Mouse (Mus musculus): Measurements from ENCODE around the gene 1700029H14Rik. TPM values are rescaled to one million over a fixed set of nuclear protein-coding genes. Genes with fewer than 3 reads are reported as not detected.

1700029H14Rik gene
- polyA plus RNA-seq, 1 experiment from 2014 or later: not detected

- no peak for ATAC-seq (ENCODE audit: insufficient number of reproducible peaks, low FRiP score, low TSS enrichment, low read depth)
- Histone ChIP-seq H3K9ac (no peak overlapping the region), H3K4me1 (peaks cover 28% of the 10 kb centered on the region), H3K36me3 (no peaks in the 10 kb centered on the region), H3K4me2 (no peak overlapping the region), H3K27me3 (no peaks in the 10 kb centered on the region; the same call in 1 of the 2 replicates), H3K27ac (no peak overlapping the region), H3K4me3 (no peak overlapping the region), H3K9me3 (no peaks in the 10 kb centered on the region)
- WGBS: 81% methylated on average over 9 of the region's 9 CpGs
These were observed 42.8 kb downstream of the 1700029H14Rik start for GRCm38 (mm10) chr8:13519503-13519902.

- H3K36me3 ChIP-seq: no peaks in the 10 kb centered on the region
- peak overlapping the region; percentile 52 for H3K27ac ChIP-seq
- peak; percentile 45; the same call in 1 of the 2 replicates for ATAC-seq (ENCODE audit: insufficient number of reproducible peaks, low FRiP score, low TSS enrichment, low read depth)
- H3K4me2 ChIP-seq: no peak overlapping the region
- H3K9ac ChIP-seq: no peak overlapping the region
- no peaks in the 10 kb centered on the region; the same call in 1 of the 2 replicates for H3K27me3 ChIP-seq
- no peaks in the 10 kb centered on the region for H3K9me3 ChIP-seq
- H3K4me1 ChIP-seq: peaks cover 28% of the 10 kb centered on the region
- 78% methylated on average over 6 of the region's 6 CpGs for WGBS
- H3K4me3 ChIP-seq: no peak overlapping the region
These were observed 44.9 kb downstream of the 1700029H14Rik start for GRCm38 (mm10) chr8:13517284-13517781.

DNA sequence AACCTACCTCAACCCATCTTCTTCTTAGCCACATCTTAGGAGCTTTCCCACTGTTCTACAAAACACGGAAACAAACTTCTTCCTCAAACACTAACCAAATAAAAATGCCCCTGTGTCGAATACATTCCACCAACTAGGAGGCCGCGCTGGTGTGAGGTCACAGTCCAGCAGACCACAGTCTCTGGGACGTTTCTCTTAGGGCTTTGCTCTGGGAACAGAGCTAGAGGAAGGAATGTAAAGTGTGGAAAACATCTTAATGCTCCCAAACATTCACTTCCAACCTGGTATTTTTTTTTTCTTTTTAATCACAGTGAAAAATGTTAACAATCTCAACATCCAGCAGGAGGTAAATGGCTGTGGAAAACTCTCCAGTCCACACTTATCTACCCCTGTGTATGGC lies 45.5 kb downstream of the 1700029H14Rik start:
- H3K4me3 ChIP-seq: no peak overlapping the region
- H3K9me3 ChIP-seq: no peaks in the 10 kb centered on the region
- no peak overlapping the region for H3K4me2 ChIP-seq
- no peak overlapping the region for H3K9ac ChIP-seq
- WGBS: 60% methylated on average over 5 of the region's 5 CpGs
- no peaks in the 10 kb centered on the region for H3K36me3 ChIP-seq
- peaks cover 28% of the 10 kb centered on the region for H3K4me1 ChIP-seq
- no peak for ATAC-seq (ENCODE audit: insufficient number of reproducible peaks, low FRiP score, low TSS enrichment, low read depth)
- H3K27me3 ChIP-seq: no peaks in the 10 kb centered on the region
- H3K27ac ChIP-seq: peak overlapping the region; percentile 63

DNA sequence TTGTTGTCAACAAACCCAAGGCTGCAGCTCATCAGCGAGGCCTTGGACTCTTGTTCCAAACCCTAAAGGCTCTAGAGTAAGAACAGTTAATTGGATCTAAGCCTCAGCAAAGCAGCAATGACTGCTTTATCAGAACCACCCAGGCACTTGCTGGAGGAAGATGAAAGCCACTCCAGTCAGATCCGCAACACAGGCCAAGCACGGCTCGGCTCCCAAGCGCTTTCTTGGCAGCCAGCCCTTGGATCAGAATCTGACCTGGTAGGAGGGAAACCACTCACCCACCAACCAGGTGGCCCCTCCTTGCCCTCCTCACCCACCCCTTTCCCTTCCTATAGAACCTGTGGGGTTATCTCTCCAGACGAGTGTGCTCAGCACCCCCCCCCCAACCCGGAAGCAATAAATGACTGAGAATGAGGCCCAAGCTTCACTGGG lies 46.2 kb downstream of the 1700029H14Rik start:
- Histone ChIP-seq H3K4me1 (peaks cover 22% of the 10 kb centered on the region), H3K9me3 (no peaks in the 10 kb centered on the region), H3K4me2 (no peak overlapping the region), H3K4me3 (no peak overlapping the region), H3K27me3 (no peaks in the 10 kb centered on the region), H3K36me3 (no peaks in the 10 kb centered on the region), H3K9ac (no peak overlapping the region), H3K27ac (peak overlapping the region; percentile 63)
- ATAC-seq (ENCODE audit: insufficient number of reproducible peaks, low FRiP score, low TSS enrichment, low read depth): peak; percentile 47; the same call in 1 of the 2 replicates
- 48% methylated on average over 7 of the region's 7 CpGs for WGBS

GRCm38 (mm10) chr8:13513556-13514370 lies 48.5 kb downstream of the 1700029H14Rik start:
- Histone ChIP-seq H3K27ac (no peak overlapping the region), H3K27me3 (no peaks in the 10 kb centered on the region), H3K36me3 (no peaks in the 10 kb centered on the region), H3K4me2 (no peak overlapping the region), H3K4me3 (no peak overlapping the region), H3K4me1 (peaks cover 19% of the 10 kb centered on the region), H3K9ac (no peak overlapping the region), H3K9me3 (no peaks in the 10 kb centered on the region)
- ATAC-seq (ENCODE audit: insufficient number of reproducible peaks, low FRiP score, low TSS enrichment, low read depth): no peak
- 81% methylated on average over 5 of the region's 5 CpGs for WGBS

DNA sequence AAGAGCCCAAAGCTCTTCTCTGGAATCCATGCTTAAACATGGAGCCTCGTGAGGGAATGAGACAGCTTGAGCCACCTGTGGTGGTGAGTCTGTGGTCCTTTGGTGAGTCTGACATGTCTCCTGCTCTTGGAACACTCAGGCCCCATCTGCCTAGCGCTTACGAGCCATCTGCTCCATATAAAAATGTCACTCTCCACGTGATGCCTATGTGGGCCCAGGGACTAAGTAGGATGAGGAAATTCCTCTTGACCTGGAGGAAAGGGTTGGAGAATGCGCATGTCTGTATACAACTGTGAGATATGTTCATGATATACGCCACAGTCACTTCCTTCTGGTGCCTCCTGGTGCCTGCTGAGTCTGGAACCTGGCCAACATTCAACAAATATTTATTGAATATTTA lies 49.6 kb downstream of the 1700029H14Rik start:
- ATAC-seq (ENCODE audit: insufficient number of reproducible peaks, low FRiP score, low TSS enrichment, low read depth): no peak
- Histone ChIP-seq H3K27ac (no peak overlapping the region), H3K4me1 (peaks cover 19% of the 10 kb centered on the region), H3K27me3 (no peaks in the 10 kb centered on the region), H3K4me3 (no peak overlapping the region), H3K36me3 (no peaks in the 10 kb centered on the region), H3K9ac (no peak overlapping the region), H3K4me2 (no peak overlapping the region), H3K9me3 (no peaks in the 10 kb centered on the region)
- WGBS: 48% methylated on average over 6 of the region's 6 CpGs

DNA sequence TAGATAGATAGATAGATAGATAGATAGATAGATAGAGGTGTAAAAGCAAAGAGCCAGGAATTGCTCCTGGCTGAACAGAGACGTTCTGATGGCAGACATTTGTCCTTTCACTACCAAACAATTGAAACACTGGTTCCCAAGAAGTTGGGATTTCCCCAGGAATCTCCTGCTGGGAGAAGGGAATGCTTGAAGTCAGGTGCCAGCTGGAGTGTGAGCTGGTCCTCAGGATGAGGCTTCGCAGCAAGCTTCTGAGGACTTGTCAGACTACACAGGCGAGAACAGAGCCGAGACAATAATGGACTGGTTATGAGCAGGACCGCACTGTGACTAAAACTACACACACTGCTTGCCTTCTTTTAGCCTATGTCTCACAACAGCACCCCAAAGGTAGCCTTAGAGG lies 50.2 kb downstream of the 1700029H14Rik start:
- 74% methylated on average over 5 of the region's 5 CpGs for WGBS
- Histone ChIP-seq H3K9ac (no peak overlapping the region), H3K36me3 (no peaks in the 10 kb centered on the region), H3K27ac (no peak overlapping the region), H3K9me3 (no peaks in the 10 kb centered on the region), H3K4me2 (no peak overlapping the region), H3K4me3 (no peak overlapping the region), H3K27me3 (no peaks in the 10 kb centered on the region), H3K4me1 (peaks cover 15% of the 10 kb centered on the region)
- no peak for ATAC-seq (ENCODE audit: insufficient number of reproducible peaks, low FRiP score, low TSS enrichment, low read depth)

- no peaks in the 10 kb centered on the region for H3K36me3 ChIP-seq
- 89% methylated on average over 3 of the region's 3 CpGs for WGBS
- no peak overlapping the region for H3K27ac ChIP-seq
- H3K4me1 ChIP-seq: no peaks in the 10 kb centered on the region
- 0 out of 2 replicates have a peak, but pooled peaks cover 4% of the 10 kb centered on the region for H3K27me3 ChIP-seq
- no peak overlapping the region for H3K4me2 ChIP-seq
- ATAC-seq (ENCODE audit: insufficient number of reproducible peaks, low FRiP score, low TSS enrichment, low read depth): no peak
- no peak overlapping the region for H3K9ac ChIP-seq
- no peak overlapping the region for H3K4me3 ChIP-seq
- no peaks in the 10 kb centered on the region for H3K9me3 ChIP-seq
These were observed 54.9 kb downstream of the 1700029H14Rik start for GRCm38 (mm10) chr8:13507284-13507937.

- ATAC-seq (ENCODE audit: insufficient number of reproducible peaks, low FRiP score, low TSS enrichment, low read depth): no peak
- Histone ChIP-seq H3K4me3 (no peak overlapping the region), H3K4me2 (no peak overlapping the region), H3K27ac (no peak overlapping the region), H3K9me3 (no peaks in the 10 kb centered on the region), H3K27me3 (0 out of 2 replicates have a peak, but pooled peaks cover 4% of the 10 kb centered on the region), H3K9ac (no peak overlapping the region), H3K36me3 (no peaks in the 10 kb centered on the region), H3K4me1 (no peaks in the 10 kb centered on the region)
- 36% methylated on average over 4 of the region's 4 CpGs for WGBS
These were observed 55.4 kb downstream of the 1700029H14Rik start for GRCm38 (mm10) chr8:13506849-13507248.

DNA sequence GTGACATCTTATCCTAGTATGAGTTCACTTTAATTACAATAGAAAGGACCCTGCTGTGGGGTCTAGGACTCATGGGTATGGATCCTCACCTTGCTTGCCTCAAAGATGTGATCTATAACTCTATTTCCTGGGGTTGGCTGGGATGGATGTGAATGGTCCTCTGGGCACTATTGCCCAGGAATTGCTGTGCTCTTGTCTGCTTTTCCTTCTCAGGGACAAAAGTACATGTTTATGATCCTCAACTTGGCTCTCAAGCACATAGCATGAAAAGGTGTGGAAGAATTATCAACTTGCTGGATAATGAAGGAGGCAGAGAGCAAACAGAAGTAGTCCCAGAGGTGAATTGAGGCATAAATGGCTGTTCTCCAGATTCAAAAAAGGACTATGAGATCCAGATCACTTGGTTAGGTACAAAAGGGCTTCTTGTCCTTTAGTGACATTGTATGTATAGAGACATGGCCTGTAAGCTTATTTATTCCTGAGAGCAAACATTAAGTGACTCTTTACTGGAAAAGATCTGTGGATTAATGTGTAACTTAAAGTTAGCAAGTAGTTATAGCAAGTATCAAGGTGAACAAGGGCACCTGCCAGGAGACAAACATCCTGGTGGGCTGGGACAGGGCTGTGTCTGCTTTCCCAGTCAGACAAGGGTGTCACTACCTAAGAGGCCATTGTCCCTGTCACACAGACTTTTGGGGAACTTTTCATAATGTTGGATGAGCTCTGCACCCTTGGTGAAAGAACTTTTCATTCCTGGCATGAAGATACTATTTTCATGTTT lies 57.2 kb downstream of the 1700029H14Rik start:
- no peaks in the 10 kb centered on the region for H3K9me3 ChIP-seq
- no peaks in the 10 kb centered on the region for H3K36me3 ChIP-seq
- no peak overlapping the region for H3K4me3 ChIP-seq
- no peak overlapping the region for H3K27ac ChIP-seq
- no peaks in the 10 kb centered on the region for H3K4me1 ChIP-seq
- no peak for ATAC-seq (ENCODE audit: insufficient number of reproducible peaks, low FRiP score, low TSS enrichment, low read depth)
- no peak overlapping the region for H3K9ac ChIP-seq
- 0 out of 2 replicates have a peak, but pooled peaks cover 4% of the 10 kb centered on the region for H3K27me3 ChIP-seq
- H3K4me2 ChIP-seq: no peak overlapping the region

GRCm38 (mm10) chr8:13503936-13504606 lies 58.2 kb downstream of the 1700029H14Rik start:
- WGBS: 76% methylated on average over 8 of the region's 8 CpGs
- no peak overlapping the region for H3K4me2 ChIP-seq
- H3K27me3 ChIP-seq: 0 out of 2 replicates have a peak, but pooled peaks cover 4% of the 10 kb centered on the region
- no peak for ATAC-seq (ENCODE audit: insufficient number of reproducible peaks, low FRiP score, low TSS enrichment, low read depth)
- no peak overlapping the region for H3K4me3 ChIP-seq
- no peaks in the 10 kb centered on the region for H3K4me1 ChIP-seq
- H3K9ac ChIP-seq: no peak overlapping the region
- H3K9me3 ChIP-seq: no peaks in the 10 kb centered on the region
- no peak overlapping the region for H3K27ac ChIP-seq
- H3K36me3 ChIP-seq: no peaks in the 10 kb centered on the region

All from limb, embryonic 15.5 days (tissue).